Mouse (Mus musculus): Measurements from ENCODE around the gene Lrrn4. TPM values are rescaled to one million over a fixed set of nuclear protein-coding genes. Genes with fewer than 3 reads are reported as not detected.

The Lrrn4 gene
- not detected in 3 replicates for total RNA-seq (2017)

- ATAC-seq (replicated peaks; ENCODE audit: insufficient number of reproducible peaks, low FRiP score, low TSS enrichment, poor library complexity, severe bottlenecking) = no peak
These were observed at the start of gene Lrrn4 for GRCm38 (mm10) chr2:132880844-132881645. Gene Lrrn4 (minus strand): TSS chr2:132880891.

DNA sequence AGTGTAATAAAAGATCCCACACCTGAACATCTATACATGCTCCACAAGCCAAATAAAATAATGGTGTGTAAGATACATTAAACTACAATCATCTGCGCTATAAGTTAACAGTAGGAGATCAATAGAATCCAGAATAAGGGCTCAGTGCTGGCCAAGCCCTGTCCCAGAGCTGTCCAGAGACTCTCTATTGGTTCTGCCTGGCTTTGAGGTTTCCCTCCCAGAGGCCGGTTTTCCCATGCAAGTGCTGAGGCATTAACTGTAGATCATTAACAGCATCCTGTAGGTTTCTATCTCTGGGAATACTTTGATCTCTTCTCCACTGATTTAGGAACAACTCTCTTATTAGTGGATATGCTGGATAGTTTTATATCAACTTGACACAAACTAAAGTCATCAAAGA lies 48.3 kb upstream of the Lrrn4 start:
- no peak for ATAC-seq (replicated peaks; ENCODE audit: insufficient number of reproducible peaks, low FRiP score, low TSS enrichment, poor library complexity, severe bottlenecking)

GRCm38 (mm10) chr2:132927871-132928270 lies 47.2 kb upstream of the Lrrn4 start:
- no peak for ATAC-seq (replicated peaks; ENCODE audit: insufficient number of reproducible peaks, low FRiP score, low TSS enrichment, poor library complexity, severe bottlenecking)

DNA sequence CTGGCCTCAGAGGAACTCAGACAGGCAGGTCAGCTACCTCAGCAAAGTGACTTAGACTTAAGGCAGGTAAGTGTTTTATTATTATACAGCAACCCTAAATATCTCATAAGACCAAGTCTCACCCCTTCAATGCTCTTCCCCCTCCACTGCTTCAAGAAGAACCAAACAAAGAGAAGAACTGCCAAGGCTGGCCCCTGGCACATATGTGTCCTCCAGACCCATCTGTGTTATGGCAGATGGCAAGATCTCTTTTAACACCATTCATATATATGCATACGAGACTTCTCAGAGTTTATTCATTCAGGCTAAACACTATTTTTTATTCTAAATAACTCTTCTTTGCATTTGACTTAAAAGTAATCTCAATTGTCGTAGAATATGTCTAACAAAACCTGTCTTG lies 46.6 kb upstream of the Lrrn4 start:
- ATAC-seq (replicated peaks; ENCODE audit: insufficient number of reproducible peaks, low FRiP score, low TSS enrichment, poor library complexity, severe bottlenecking) = no peak

DNA sequence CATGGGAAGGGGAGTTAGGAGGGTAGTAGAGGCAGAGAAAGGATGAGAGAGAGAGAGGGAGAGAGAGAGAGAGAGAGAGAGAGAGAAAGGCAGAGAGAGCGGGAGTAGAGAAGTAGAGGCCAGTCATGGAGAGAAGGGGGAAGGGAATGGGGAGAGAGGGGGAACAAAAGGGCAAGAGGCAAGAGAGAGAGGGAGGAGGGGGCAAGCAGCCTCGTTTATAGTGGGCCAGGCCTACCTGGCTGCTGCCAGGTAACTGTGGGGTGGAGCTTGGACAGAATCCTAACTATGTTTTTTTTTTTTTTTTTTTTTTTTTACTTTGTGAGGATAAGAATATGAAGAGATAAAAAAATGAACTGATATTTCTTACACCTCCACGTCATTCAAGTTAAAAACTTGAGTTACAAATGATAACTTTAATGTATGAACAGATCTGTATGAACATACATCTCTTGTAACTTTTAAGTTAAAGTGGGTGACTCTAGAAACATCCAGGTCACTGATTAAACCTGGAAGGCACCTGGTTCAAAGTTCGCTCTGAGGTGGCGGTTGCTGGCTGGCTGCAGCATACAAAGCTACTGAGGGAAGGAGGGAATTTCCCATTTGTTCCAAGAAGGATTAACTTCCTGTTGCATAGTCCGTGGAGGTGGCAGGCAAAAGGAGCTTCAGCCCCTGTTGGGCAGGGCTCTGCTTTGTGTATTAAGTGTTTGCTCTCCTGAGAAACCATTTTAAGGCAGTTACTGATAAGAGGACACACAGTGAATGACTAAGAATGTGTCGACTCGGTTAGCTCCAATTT lies 42.8 kb upstream of the Lrrn4 start:
- no peak for ATAC-seq (replicated peaks; ENCODE audit: insufficient number of reproducible peaks, low FRiP score, low TSS enrichment, poor library complexity, severe bottlenecking)

DNA sequence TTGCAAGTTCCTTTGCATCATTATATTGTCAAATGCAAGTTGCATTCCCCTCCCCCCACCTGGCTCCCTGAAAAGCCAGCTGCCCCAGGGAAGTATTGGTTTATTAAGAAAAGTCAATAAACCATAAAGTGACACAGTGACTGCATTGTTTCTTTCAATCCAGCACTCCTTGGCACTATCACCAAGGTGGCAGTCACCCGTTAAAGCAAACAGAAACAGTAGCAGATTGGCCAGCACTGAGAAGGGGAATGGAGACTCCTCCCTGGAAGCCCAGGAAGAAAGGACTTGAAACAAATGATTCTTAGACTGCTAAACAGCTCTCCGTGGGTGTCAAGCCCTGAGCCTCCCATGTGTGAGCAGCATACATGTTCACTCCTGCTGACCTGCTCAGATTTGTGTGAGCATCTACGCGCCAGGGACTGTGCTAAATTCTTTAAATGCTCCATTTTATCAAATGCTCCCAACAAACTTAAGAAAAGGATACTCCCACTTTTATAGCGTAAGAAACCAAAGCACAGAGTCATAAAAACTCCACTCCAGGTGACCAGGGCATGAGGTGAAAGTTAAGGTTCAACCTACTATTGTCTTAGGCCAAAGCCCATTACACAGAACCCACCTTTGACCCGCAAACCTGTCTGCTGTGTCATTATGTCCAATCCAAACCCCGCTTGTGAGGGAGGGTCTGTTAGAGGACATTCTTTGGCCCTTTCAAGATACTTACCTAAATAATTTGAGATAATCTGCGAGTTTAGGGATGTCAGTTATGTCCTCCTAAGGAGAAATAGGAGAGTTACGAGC lies 41.6 kb upstream of the Lrrn4 start:
- no peak for ATAC-seq (replicated peaks; ENCODE audit: insufficient number of reproducible peaks, low FRiP score, low TSS enrichment, poor library complexity, severe bottlenecking)

GRCm38 (mm10) chr2:132914785-132915184 lies 34.1 kb upstream of the Lrrn4 start:
- ATAC-seq (replicated peaks; ENCODE audit: insufficient number of reproducible peaks, low FRiP score, low TSS enrichment, poor library complexity, severe bottlenecking) = no peak

DNA sequence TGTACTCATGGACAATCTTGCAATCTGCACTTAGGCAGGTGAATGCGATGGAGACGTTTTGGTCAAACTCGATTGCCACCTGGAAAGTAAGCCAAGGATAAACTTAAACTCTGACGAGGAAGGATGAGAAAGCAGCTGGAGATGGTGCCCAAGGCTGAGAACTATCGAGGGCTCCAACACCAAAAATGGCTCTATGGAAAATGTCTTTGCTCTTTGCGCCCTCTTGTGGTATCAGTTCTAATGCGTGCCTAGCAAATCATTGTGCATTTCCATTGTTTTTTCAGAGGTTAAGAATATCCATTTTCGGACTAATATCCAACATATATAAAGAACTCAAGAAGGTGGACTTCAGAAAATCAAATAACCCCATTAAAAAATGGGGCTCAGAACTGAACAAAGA lies 26.1 kb upstream of the Lrrn4 start:
- no peak for ATAC-seq (replicated peaks; ENCODE audit: insufficient number of reproducible peaks, low FRiP score, low TSS enrichment, poor library complexity, severe bottlenecking)

- no peak for ATAC-seq (replicated peaks; ENCODE audit: insufficient number of reproducible peaks, low FRiP score, low TSS enrichment, poor library complexity, severe bottlenecking)
These were observed 24.3 kb upstream of the Lrrn4 start for GRCm38 (mm10) chr2:132904961-132905360.

DNA sequence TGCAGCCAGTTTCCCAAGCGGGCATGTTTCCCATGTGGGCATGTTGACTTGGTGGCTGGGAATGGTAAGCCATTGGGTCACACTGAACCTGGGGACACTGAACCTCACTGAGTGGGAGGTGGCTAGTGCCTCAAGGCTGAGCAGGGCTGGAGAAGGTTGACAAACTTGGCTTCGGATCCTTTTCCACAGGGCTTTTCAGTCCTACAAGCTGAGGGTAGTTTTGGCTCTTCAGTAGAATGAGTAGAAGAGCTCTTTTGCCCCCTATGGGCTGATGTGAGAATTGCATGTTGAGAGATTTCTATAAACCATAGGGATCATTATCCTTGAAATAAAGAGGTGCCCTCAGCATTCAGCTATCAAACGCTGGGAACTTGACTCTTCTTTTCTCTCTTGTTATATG lies 22.8 kb upstream of the Lrrn4 start:
- no peak for ATAC-seq (replicated peaks; ENCODE audit: insufficient number of reproducible peaks, low FRiP score, low TSS enrichment, poor library complexity, severe bottlenecking)

DNA sequence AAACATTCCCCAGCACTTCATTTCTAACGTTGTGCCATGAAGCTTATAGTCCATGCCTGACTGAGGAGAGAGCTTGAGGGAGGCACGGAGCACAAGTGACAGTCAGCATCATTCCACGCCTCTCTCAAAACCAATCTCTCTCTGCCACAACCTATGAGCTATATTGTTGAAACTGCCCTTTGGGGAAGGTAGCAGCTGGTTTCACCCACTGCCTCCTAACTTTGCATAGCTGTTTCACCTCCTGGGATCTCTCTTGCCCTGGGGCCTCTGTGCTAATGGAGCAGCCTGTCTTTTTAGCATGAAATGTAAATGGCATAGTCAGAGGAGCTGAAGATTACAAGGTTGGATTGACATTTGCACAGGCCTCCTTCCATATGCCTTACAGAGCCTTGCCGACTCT lies 21.4 kb upstream of the Lrrn4 start:
- no peak for ATAC-seq (replicated peaks; ENCODE audit: insufficient number of reproducible peaks, low FRiP score, low TSS enrichment, poor library complexity, severe bottlenecking)

DNA sequence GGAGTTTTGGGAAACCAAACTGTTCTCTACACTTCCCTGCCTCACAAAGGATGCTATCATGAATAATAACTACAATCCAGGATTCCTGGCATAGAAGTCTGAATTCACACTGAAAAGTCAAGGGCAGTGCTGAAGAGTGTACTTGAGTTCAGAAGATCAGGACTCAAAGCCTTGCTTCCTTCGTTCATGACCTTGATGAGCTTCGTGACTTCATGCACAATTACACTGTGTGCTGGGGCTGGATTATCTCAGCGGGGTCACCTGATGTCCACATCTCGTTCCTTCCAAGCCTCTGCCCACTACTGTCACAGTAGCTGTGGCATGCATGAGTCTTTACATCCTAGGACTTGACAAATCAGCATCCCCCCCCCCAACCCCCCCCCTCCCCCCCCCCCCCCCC lies 20.9 kb upstream of the Lrrn4 start:
- ATAC-seq (replicated peaks; ENCODE audit: insufficient number of reproducible peaks, low FRiP score, low TSS enrichment, poor library complexity, severe bottlenecking) = no peak

DNA sequence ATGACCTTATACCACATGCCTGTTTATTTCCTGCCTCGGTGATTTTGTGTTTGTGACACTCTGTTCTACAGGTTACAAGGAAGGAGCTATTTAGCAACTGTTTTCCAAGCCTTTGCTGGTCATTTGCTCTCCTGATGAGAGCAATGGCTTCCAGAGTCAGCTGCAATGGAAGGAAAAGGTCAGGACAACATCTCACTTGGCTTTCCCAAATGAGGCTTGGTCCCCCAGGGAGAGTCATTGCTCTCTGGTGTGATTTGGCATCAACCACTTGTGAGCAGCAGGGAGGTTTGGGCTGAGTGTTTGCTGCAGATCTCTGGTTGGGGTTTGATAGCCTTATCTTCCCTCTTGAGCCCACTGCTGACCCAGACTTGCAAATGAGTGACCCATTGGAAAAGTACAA lies 19.9 kb upstream of the Lrrn4 start:
- no peak for ATAC-seq (replicated peaks; ENCODE audit: insufficient number of reproducible peaks, low FRiP score, low TSS enrichment, poor library complexity, severe bottlenecking)

GRCm38 (mm10) chr2:132898211-132898610 lies 17.5 kb upstream of the Lrrn4 start:
- ATAC-seq (replicated peaks; ENCODE audit: insufficient number of reproducible peaks, low FRiP score, low TSS enrichment, poor library complexity, severe bottlenecking) = no peak

DNA sequence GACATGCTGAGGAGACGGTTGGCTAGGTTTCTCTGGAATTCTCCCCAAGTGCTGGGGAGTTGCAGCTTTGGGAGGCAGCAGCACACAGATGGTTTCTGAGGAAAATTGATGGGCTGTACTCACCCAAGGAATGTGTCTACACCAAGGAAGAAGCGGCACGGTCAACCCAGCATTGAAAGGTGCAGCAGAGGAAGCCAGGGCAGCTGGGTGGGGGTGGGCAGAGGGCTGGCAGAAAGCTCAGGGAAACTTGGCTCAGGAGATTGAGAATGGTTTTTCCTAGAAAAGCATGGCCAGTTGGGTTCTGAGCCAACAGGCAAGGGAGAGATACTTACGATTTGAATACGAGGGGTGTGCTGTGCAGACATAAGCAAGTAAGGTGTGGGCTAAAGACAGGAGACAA lies 13.1 kb upstream of the Lrrn4 start:
- no peak for ATAC-seq (replicated peaks; ENCODE audit: insufficient number of reproducible peaks, low FRiP score, low TSS enrichment, poor library complexity, severe bottlenecking)

- ATAC-seq (replicated peaks; ENCODE audit: insufficient number of reproducible peaks, low FRiP score, low TSS enrichment, poor library complexity, severe bottlenecking) = no peak
These were observed 4.6 kb upstream of the Lrrn4 start for GRCm38 (mm10) chr2:132885312-132885711.

DNA sequence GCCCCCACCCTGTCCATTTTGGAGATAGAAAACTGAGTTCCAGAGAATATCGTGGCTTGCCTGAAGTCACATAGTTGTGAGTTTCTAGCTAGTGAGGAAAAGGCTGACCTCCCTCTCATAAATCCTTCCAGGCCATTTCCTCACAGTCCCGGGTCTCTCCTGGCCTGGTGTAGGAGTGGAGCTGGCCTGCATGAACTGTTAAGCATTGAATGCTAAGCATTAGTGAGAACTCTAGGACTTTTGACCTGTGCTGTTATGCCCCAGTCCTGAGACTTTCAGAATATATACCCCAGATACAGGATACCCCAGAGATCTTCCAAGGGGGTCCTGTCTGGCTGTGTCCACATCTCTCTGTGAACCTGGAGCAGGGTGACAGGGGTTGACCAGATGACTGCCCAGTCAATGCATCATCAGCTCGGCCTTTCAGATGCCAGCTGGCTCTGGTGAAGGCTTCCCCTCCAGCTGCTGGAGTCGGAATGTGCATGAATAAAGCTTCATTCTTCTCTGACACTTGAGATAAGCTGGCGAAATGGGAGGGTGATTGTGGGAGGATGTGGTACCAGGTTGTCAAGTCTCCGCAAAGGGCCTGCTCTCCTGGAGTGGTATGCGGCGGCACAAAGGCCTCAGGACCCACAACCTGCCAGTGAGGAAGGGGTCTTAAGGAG lies 3.7 kb upstream of the Lrrn4 start:
- ATAC-seq (replicated peaks; ENCODE audit: insufficient number of reproducible peaks, low FRiP score, low TSS enrichment, poor library complexity, severe bottlenecking) = no peak

- ATAC-seq (replicated peaks; ENCODE audit: insufficient number of reproducible peaks, low FRiP score, low TSS enrichment, poor library complexity, severe bottlenecking) = no peak
These were observed 1.2 kb downstream of the Lrrn4 start for GRCm38 (mm10) chr2:132879261-132880044.
